Mouse (Mus musculus) liver, embryonic 14.5 days (tissue): Measurements from ENCODE around the gene Gm45808. TPM values are rescaled to one million over a fixed set of nuclear protein-coding genes. Genes with fewer than 3 reads are reported as not detected.
A peak's percentile ranks its signal among the peaks of the same experiment; 100 is the strongest.

Experiments used
- ATAC-seq: fragments of 200-750 bp; cut with Nextera tagmentation; 2 replicates; pipeline ENCODE4 v1.8.0; 2017; ENCODE audit warnings: moderate number of reproducible peaks, mild to moderate bottlenecking, moderate library complexity; ENCODE audit not compliant: insufficient read depth
- DNase-seq, 3 experiments: peaks; one replicate each; pipeline ENCODE4 v3.0.0-alpha.2; 2012 to 2013; ENCODE audit warnings: low read depth in 3 of 3, low spot score in 3 of 3
- H3K27ac ChIP-seq: fragments of 300-500 bp; sonication (generic); 2 replicates; pipeline ENCODE4 v1.5.1; 2014; ENCODE audit warnings: moderate library complexity, mild to moderate bottlenecking, control low read depth, inconsistent platforms
- H3K27me3 ChIP-seq: fragments of 300-500 bp; sonication (generic); 2 replicates; pipeline ENCODE4 v1.6.1; 2014; ENCODE audit warnings: mild to moderate bottlenecking, low read length, moderate library complexity; ENCODE audit not compliant: control insufficient read depth, insufficient read depth
- H3K36me3 ChIP-seq: fragments of 300-500 bp; sonication (generic); replicated peaks from 2 replicates; pipeline ENCODE4 v1.6.1; 2014; ENCODE audit warnings: low read depth; ENCODE audit not compliant: control insufficient read depth, insufficient read depth
- H3K4me1 ChIP-seq, 2 experiments: fragments of 200-500 bp in 1 of 2; fragments of 300-500 bp in 1 of 2; sonication (generic) in 1 of 2; replicated peaks; 2 replicates each; pipeline ENCODE4 v1.6.1; 2012 to 2014; ENCODE audit warnings: antibody characterized with exemption in 1 of 2, inconsistent platforms in 1 of 2, low read length in 1 of 2; ENCODE audit not compliant: control insufficient read depth in 2 of 2, insufficient read depth in 2 of 2
- H3K4me2 ChIP-seq: fragments of 300-500 bp; sonication (generic); 2 replicates; pipeline ENCODE4 v1.6.1; 2014; ENCODE audit warnings: low read depth, mild to moderate bottlenecking, control low read depth, moderate library complexity
- H3K4me3 ChIP-seq, 2 experiments: fragments of 200-500 bp in 1 of 2; fragments of 300-500 bp in 1 of 2; sonication (generic) in 1 of 2; 2 replicates each; pipeline ENCODE4 v1.5.1; 2012 to 2014; ENCODE audit warnings: low read depth in 2 of 2, low read length in 2 of 2, mild to moderate bottlenecking in 2 of 2, control low read depth in 1 of 2, inconsistent platforms in 1 of 2, moderate library complexity in 1 of 2; ENCODE audit not compliant: insufficient read depth in 1 of 2
- H3K9ac ChIP-seq: fragments of 300-500 bp; sonication (generic); replicated peaks from 2 replicates; pipeline ENCODE4 v1.6.1; 2014; ENCODE audit warnings: mild to moderate bottlenecking, control low read depth, moderate library complexity
- H3K9me3 ChIP-seq: fragments of 300-500 bp; sonication (generic); 2 replicates; pipeline ENCODE4 v1.6.1; 2016; ENCODE audit warnings: low read length, mixed read lengths; ENCODE audit not compliant: control insufficient read depth
- CTCF ChIP-seq: IDR thresholded peaks from 2 replicates; pipeline ENCODE4 v1.5.1; 2016; ENCODE audit warnings: antibody characterized with exemption, low read depth, control low read depth
- EP300 ChIP-seq: IDR thresholded peaks from 2 replicates; pipeline ENCODE4 v1.6.1; 2016; ENCODE audit warnings: antibody characterized with exemption, low read depth
- WGBS: fragments of 180-500 bp; shearing (Covaris S2); extraction: QIAGEN DNeasy Blood & Tissue Kit; methylation state at CpG from one replicate; pipeline ENCODE4 v1.1.7; 2014; ENCODE audit not compliant: insufficient replicate concordance; 5-methylcytosine and 5-hydroxymethylcytosine counted together
- polyA plus RNA-seq, 2 experiments: library from polyadenylated mRNA; depleted of rRNA in 1 of 2; stranded (reverse) in 1 of 2; unstranded in 1 of 2; fragments of >200 nt; fragmentation: Nextera tagmentation in 1 of 2; extraction: Ambion mirVana in 1 of 2; gene quantifications; 2 replicates each; pipeline versions ENCODE4 v1.2.1 to v1.2.3; 2012 to 2014

The Gm45808 gene
- polyA plus RNA-seq, 2 experiments: not detected

DNA sequence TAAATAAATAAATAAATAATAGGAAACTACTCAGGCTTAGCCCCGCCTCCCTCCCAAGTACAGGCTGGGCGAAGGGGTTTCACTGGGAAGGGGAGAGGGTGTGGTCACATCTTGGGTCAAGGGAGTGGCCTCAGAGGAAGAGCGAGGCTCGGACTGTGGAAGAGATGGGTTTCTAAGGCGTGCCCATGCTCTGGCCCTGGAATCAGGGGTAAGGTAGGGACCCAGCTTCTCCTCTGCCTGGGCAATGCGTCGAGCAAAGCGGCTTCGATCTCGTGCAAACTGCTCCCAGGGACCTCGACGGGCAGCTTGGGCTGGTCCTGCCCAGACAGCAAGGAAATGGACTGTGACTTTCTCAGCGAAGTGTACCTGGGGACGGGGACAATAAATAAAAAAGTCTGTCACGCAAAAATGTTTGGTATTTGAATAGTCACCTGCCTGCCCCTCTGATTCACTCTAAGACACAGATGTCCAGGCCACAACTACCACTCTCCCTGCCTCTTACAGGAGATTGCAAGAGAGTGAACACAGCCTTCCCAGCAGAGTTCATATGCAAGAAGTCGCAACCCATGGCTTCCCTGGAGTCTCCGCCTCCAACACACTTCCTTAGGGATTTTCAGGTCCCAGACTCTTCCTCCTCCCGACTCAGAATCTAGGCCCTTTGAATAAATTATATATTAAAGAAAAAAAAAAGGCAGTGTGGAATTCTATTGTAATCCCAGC, 36.5 kb upstream of the Gm45808 start:
- no peak for ATAC-seq
- peaks cover 42% of the 10 kb centered on the region for H3K36me3 ChIP-seq
- peaks cover 10 to 14% of the 10 kb centered on the region in 2 experiments for H3K4me1 ChIP-seq
- H3K27ac ChIP-seq: peak overlapping the region; percentile 90
- 49% methylated on average over 18 of the region's 18 CpGs for WGBS
- H3K4me2 ChIP-seq: peak overlapping the region; percentile 88
- TF ChIP-seq EP300: no peak
- no peak for TF ChIP-seq CTCF
- H3K27me3 ChIP-seq: no peaks in the 10 kb centered on the region
- H3K9ac ChIP-seq: peak overlapping the region; percentile 99
- peak in 1 of 3 experiments; percentile 46 for DNase-seq
- no peaks in the 10 kb centered on the region for H3K9me3 ChIP-seq
- H3K4me3 ChIP-seq: peak overlapping the region; percentile 76 to 88

GRCm38 (mm10) chr7:45522194-45522752, 35.7 kb upstream of the Gm45808 start:
- Histone ChIP-seq H3K4me2 (peak overlapping the region; percentile 88), H3K36me3 (peaks cover 42% of the 10 kb centered on the region), H3K27me3 (no peaks in the 10 kb centered on the region), H3K9me3 (no peaks in the 10 kb centered on the region), H3K27ac (peak overlapping the region; percentile 90), H3K4me1 (peaks cover 10 to 14% of the 10 kb centered on the region in 2 experiments), H3K4me3 (peak overlapping the region; percentile 76 to 88), H3K9ac (peak overlapping the region; percentile 99)
- no peak for ATAC-seq
- no peak for DNase-seq
- TF ChIP-seq EP300: no peak
- no peak for TF ChIP-seq CTCF
- 53% methylated on average over 16 of the region's 16 CpGs for WGBS

DNA sequence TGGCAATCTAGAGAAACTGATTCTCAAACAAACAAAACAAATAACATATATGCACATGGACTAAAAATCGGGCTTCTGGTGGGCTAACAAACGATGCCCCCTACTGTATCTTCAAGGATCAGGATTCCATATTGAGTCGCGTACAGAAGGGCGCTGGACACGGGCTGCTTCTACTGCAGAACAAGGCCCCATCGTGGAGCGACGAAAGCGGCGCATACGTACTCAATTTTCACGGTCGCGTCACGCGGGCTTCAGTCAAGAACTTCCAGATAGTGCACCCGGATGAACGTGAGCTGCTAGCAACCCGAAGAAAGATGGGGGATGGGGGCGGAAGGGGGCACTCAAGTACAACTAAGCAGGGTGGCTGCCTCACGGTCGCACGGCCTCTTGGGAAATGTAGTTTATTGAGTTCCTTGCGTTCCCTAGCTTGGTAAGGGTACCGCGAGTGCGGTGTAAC, 35.1 kb upstream of the Gm45808 start:
- no peaks in the 10 kb centered on the region for H3K9me3 ChIP-seq
- WGBS: under 1% methylated on average over 28 of the region's 28 CpGs
- peak overlapping the region; percentile 76 to 88 for H3K4me3 ChIP-seq
- peaks cover 42% of the 10 kb centered on the region for H3K36me3 ChIP-seq
- peak overlapping the region; percentile 88 for H3K4me2 ChIP-seq
- H3K4me1 ChIP-seq: peaks cover 10 to 14% of the 10 kb centered on the region in 2 experiments
- peak overlapping the region; percentile 99 for H3K9ac ChIP-seq
- no peak for ATAC-seq
- DNase-seq: peak; percentile 72 to 78 (median 72)
- peak overlapping the region; percentile 90 for H3K27ac ChIP-seq
- H3K27me3 ChIP-seq: no peaks in the 10 kb centered on the region
- TF ChIP-seq CTCF (peak; percentile 28; the same call in 1 of the 2 replicates), EP300 (no peak)

GRCm38 (mm10) chr7:45520605-45521004, 34.0 kb upstream of the Gm45808 start:
- ATAC-seq: no peak
- peak overlapping the region in 1 of 2 experiments; percentile 76; a peak in 1 of 4 replicates for H3K4me3 ChIP-seq
- TF ChIP-seq EP300: no peak
- no peak for TF ChIP-seq CTCF
- H3K27me3 ChIP-seq: no peaks in the 10 kb centered on the region
- peak overlapping the region; percentile 88 for H3K4me2 ChIP-seq
- H3K9me3 ChIP-seq: no peaks in the 10 kb centered on the region
- H3K4me1 ChIP-seq: peaks cover 17 to 19% of the 10 kb centered on the region in 2 experiments
- no peak overlapping the region for H3K27ac ChIP-seq
- no peak for DNase-seq
- no peak overlapping the region for H3K9ac ChIP-seq
- WGBS: 91% methylated on average over 7 of the region's 7 CpGs
- H3K36me3 ChIP-seq: peaks cover 42% of the 10 kb centered on the region
